Mouse (Mus musculus) midbrain, embryonic 15.5 days (tissue): ENCODE measurements around the gene Hoxb9. TPM values are rescaled to one million over a fixed set of nuclear protein-coding genes. Genes with fewer than 3 reads are reported as not detected.

Experiments
- ATAC-seq: fragments of 200-750 bp; cut with Nextera tagmentation; replicated peaks from 2 replicates; pipeline ENCODE4 v1.8.0; 2017; ENCODE audit warnings: moderate TSS enrichment
- H3K27ac ChIP-seq: fragments of 300-500 bp; sonication (generic); 2 replicates; pipeline ENCODE4 v1.5.1; 2015; ENCODE audit warnings: mild to moderate bottlenecking, inconsistent platforms
- H3K27me3 ChIP-seq: fragments of 300-500 bp; sonication (generic); replicated peaks from 2 replicates; pipeline ENCODE4 v1.6.1; 2015; ENCODE audit warnings: inconsistent platforms
- H3K36me3 ChIP-seq: fragments of 300-500 bp; sonication (generic); replicated peaks from 2 replicates; pipeline ENCODE4 v1.6.1; 2015; ENCODE audit warnings: inconsistent platforms
- H3K4me1 ChIP-seq: fragments of 300-500 bp; sonication (generic); 2 replicates; pipeline ENCODE4 v1.6.1; 2015; ENCODE audit warnings: inconsistent platforms
- H3K4me2 ChIP-seq: fragments of 300-500 bp; sonication (generic); 2 replicates; pipeline ENCODE4 v1.6.1; 2015; ENCODE audit warnings: inconsistent platforms, mild to moderate bottlenecking, moderate library complexity
- H3K4me3 ChIP-seq: fragments of 300-500 bp; sonication (generic); 2 replicates; pipeline ENCODE4 v1.5.1; 2015; ENCODE audit warnings: mild to moderate bottlenecking, inconsistent platforms
- H3K9ac ChIP-seq: fragments of 300-500 bp; sonication (generic); 2 replicates; pipeline ENCODE4 v1.6.1; 2015; ENCODE audit warnings: mild to moderate bottlenecking, inconsistent platforms
- H3K9me3 ChIP-seq: fragments of 300-500 bp; sonication (generic); 2 replicates; pipeline ENCODE4 v1.6.1; 2016; ENCODE audit warnings: inconsistent platforms
- WGBS: fragments of 180-500 bp; shearing (Covaris S2); methylation state at CpG from one replicate; pipeline ENCODE4 v1.1.7; 2015; ENCODE audit warnings: mixed read lengths; 5-methylcytosine and 5-hydroxymethylcytosine counted together
- polyA plus RNA-seq: library from polyadenylated mRNA; unstranded; fragments of >200 nt; fragmentation: Nextera tagmentation; extraction: Ambion mirVana; gene quantifications from 2 replicates; pipeline ENCODE4 v1.2.1, GENCODE M21; 2015

Gene Hoxb9
- polyA plus RNA-seq, 1 experiment from 2014 or later = not detected

- Histone ChIP-seq H3K9me3 (no peaks in the 10 kb centered on the region), H3K4me1 (no peaks in the 10 kb centered on the region), H3K9ac (no peak overlapping the region), H3K4me3 (no peak overlapping the region), H3K36me3 (no peaks in the 10 kb centered on the region), H3K4me2 (no peak overlapping the region), H3K27ac (no peak overlapping the region), H3K27me3 (peaks cover 97% of the 10 kb centered on the region)
- ATAC-seq = no peak
- 5% methylated on average over 2 of the region's 2 CpGs for WGBS
Observed at GRCm38 (mm10) chr11:96259038-96259437, 12.2 kb upstream of the Hoxb9 start.

- no peak overlapping the region for H3K4me2 ChIP-seq
- ATAC-seq = no peak
- WGBS = 0% methylated on average over 1 of the region's 1 CpGs
- H3K9me3 ChIP-seq = no peaks in the 10 kb centered on the region
- no peak overlapping the region for H3K9ac ChIP-seq
- no peak overlapping the region for H3K27ac ChIP-seq
- H3K4me3 ChIP-seq = no peak overlapping the region
- peaks cover 97% of the 10 kb centered on the region for H3K27me3 ChIP-seq
- H3K36me3 ChIP-seq = no peaks in the 10 kb centered on the region
- H3K4me1 ChIP-seq = no peaks in the 10 kb centered on the region
Observed at GRCm38 (mm10) chr11:96259511-96259910, 11.7 kb upstream of the Hoxb9 start.

- WGBS = 1% methylated on average over 23 of the region's 23 CpGs
- Histone ChIP-seq H3K27ac (no peak overlapping the region), H3K4me1 (no peaks in the 10 kb centered on the region), H3K9ac (no peak overlapping the region), H3K9me3 (no peaks in the 10 kb centered on the region), H3K4me3 (no peak overlapping the region), H3K4me2 (no peak overlapping the region), H3K27me3 (peaks cover 96% of the 10 kb centered on the region), H3K36me3 (no peaks in the 10 kb centered on the region)
- no peak for ATAC-seq
Observed at GRCm38 (mm10) chr11:96260310-96260970, 10.8 kb upstream of the Hoxb9 start.

GRCm38 (mm10) chr11:96261323-96261890 is 9.8 kb upstream of the Hoxb9 start:
- no peak for ATAC-seq

GRCm38 (mm10) chr11:96262262-96262830 is 8.9 kb upstream of the Hoxb9 start:
- Histone ChIP-seq H3K36me3 (no peaks in the 10 kb centered on the region), H3K4me1 (no peaks in the 10 kb centered on the region), H3K4me2 (no peak overlapping the region), H3K27me3 (peaks cover 97% of the 10 kb centered on the region), H3K27ac (no peak overlapping the region), H3K4me3 (no peak overlapping the region), H3K9ac (no peak overlapping the region), H3K9me3 (no peaks in the 10 kb centered on the region)
- WGBS = 11% methylated on average over 6 of the region's 6 CpGs
- ATAC-seq = no peak

More at GRCm38 (mm10) chr11:96261323-96261890, 9.8 kb upstream of the Hoxb9 start:
- no peak overlapping the region for H3K4me2 ChIP-seq
- no peak overlapping the region for H3K27ac ChIP-seq
- no peaks in the 10 kb centered on the region for H3K36me3 ChIP-seq
- H3K4me3 ChIP-seq = no peak overlapping the region
- no peaks in the 10 kb centered on the region for H3K9me3 ChIP-seq
- WGBS = 2% methylated on average over 24 of the region's 24 CpGs
- no peaks in the 10 kb centered on the region for H3K4me1 ChIP-seq
- H3K27me3 ChIP-seq = peaks cover 96% of the 10 kb centered on the region
- H3K9ac ChIP-seq = no peak overlapping the region

GRCm38 (mm10) chr11:96263636-96264389 is 7.4 kb upstream of the Hoxb9 start:
- 1% methylated on average over 33 of the region's 33 CpGs for WGBS
- Histone ChIP-seq H3K36me3 (no peaks in the 10 kb centered on the region), H3K9ac (no peak overlapping the region), H3K4me1 (no peaks in the 10 kb centered on the region), H3K9me3 (no peaks in the 10 kb centered on the region), H3K27me3 (peaks cover 95% of the 10 kb centered on the region), H3K27ac (no peak overlapping the region), H3K4me2 (no peak overlapping the region), H3K4me3 (no peak overlapping the region)
- no peak for ATAC-seq

- no peak overlapping the region for H3K4me2 ChIP-seq
- under 1% methylated on average over 8 of the region's 8 CpGs for WGBS
- no peak overlapping the region for H3K9ac ChIP-seq
- ATAC-seq = no peak
- H3K27ac ChIP-seq = no peak overlapping the region
- no peaks in the 10 kb centered on the region for H3K9me3 ChIP-seq
- no peaks in the 10 kb centered on the region for H3K4me1 ChIP-seq
- H3K36me3 ChIP-seq = no peaks in the 10 kb centered on the region
- H3K27me3 ChIP-seq = peaks cover 95% of the 10 kb centered on the region
- H3K4me3 ChIP-seq = no peak overlapping the region
Observed at GRCm38 (mm10) chr11:96264390-96265020, 6.8 kb upstream of the Hoxb9 start.

GRCm38 (mm10) chr11:96265954-96266353 is 5.3 kb upstream of the Hoxb9 start:
- no peak overlapping the region for H3K27ac ChIP-seq
- no peaks in the 10 kb centered on the region for H3K36me3 ChIP-seq

GRCm38 (mm10) chr11:96267021-96267920 is 4.0 kb upstream of the Hoxb9 start:
- Histone ChIP-seq H3K4me1 (peaks cover under 1% of the 10 kb centered on the region; the same call in 1 of the 2 replicates), H3K9ac (no peak overlapping the region), H3K4me2 (no peak overlapping the region), H3K27ac (no peak overlapping the region), H3K4me3 (no peak overlapping the region), H3K9me3 (no peaks in the 10 kb centered on the region), H3K27me3 (peaks cover 97% of the 10 kb centered on the region), H3K36me3 (no peaks in the 10 kb centered on the region)
- no peak for ATAC-seq
- 7% methylated on average over 7 of the region's 7 CpGs for WGBS

More at GRCm38 (mm10) chr11:96265954-96266353, 5.3 kb upstream of the Hoxb9 start:
- Histone ChIP-seq H3K4me3 (no peak overlapping the region), H3K4me2 (no peak overlapping the region), H3K27me3 (peaks cover 97% of the 10 kb centered on the region), H3K4me1 (no peaks in the 10 kb centered on the region; the same call in 1 of the 2 replicates), H3K9me3 (no peaks in the 10 kb centered on the region), H3K9ac (no peak overlapping the region)
- no peak for ATAC-seq
- WGBS = under 1% methylated on average over 7 of the region's 7 CpGs

- Histone ChIP-seq H3K4me1 (peaks cover 4% of the 10 kb centered on the region; the same call in 1 of the 2 replicates), H3K36me3 (no peaks in the 10 kb centered on the region), H3K27ac (no peak overlapping the region), H3K9ac (no peak overlapping the region), H3K9me3 (no peaks in the 10 kb centered on the region), H3K4me3 (no peak overlapping the region), H3K27me3 (peaks cover 97% of the 10 kb centered on the region), H3K4me2 (no peak overlapping the region)
- ATAC-seq = no peak
- 7% methylated on average over 1 of the region's 1 CpGs for WGBS
Observed at GRCm38 (mm10) chr11:96268031-96268745, 3.1 kb upstream of the Hoxb9 start.

GRCm38 (mm10) chr11:96269869-96270268 is 1.4 kb upstream of the Hoxb9 start:
- Histone ChIP-seq H3K9ac (no peak overlapping the region), H3K36me3 (no peaks in the 10 kb centered on the region), H3K27ac (no peak overlapping the region), H3K4me3 (no peak overlapping the region), H3K4me1 (peaks cover 4% of the 10 kb centered on the region; the same call in 1 of the 2 replicates), H3K9me3 (no peaks in the 10 kb centered on the region), H3K4me2 (no peak overlapping the region), H3K27me3 (peaks cover 97% of the 10 kb centered on the region)
- under 1% methylated on average over 19 of the region's 19 CpGs for WGBS
- ATAC-seq = no peak
